Mouse (Mus musculus): ENCODE measurements around the gene Atr. TPM values are rescaled to one million over a fixed set of nuclear protein-coding genes. Genes with fewer than 3 reads are reported as not detected.

Gene Atr
- polyA plus RNA-seq (2017; shearing (Covaris generic)): 38.8 TPM

GRCm38 (mm10) chr9:95857414-95858026 is at the start of gene Atr:
Atr (plus strand) TSS chr9:95857597.

DNA sequence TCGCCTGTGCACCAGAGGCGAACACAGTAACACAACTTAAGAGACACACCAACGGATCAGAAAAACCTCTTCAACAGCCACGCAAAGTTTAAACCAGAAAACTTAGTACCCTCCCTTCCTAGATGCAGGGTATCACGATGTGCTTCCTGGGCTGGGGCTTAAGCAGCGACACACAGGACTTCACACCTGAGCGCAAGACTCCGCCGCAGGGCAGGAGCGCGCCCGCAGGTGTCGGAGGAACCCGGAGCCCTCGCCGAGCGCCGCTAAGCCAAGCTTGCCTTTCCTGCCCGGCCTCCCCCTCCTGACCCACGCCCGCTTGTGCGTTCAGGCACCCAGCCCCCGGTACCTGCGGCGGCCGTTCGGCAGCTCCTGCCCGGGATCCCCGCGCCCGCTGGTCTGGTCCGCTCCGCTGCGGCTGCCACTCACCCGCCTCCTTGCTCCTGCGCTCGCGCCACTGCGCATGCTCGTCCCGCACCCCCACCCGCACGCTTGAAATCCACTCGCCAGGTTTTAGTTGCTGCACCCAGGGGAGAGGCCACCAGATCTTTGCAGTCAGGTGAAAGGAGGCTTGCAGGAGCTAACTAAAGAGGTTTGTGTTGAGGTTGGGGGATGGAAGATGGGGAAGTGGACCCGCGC is 12.5 kb upstream of the Atr start, which contains the start of gene Pls1:
Gene Pls1 (minus strand): TSS at position 487 of the 636 bp plus-strand sequence.

GRCm38 (mm10) chr9:95954585-95955461 is 97.4 kb downstream of the Atr start, which contains the start of gene Xrn1:
Xrn1 (plus strand) TSS chr9:95954760.

Other genes starting within 250 kb of the Atr start
- 0.06 TPM for gene Pcolce2, start 220.0 kb upstream of the Atr start, polyA plus RNA-seq (2017; shearing (Covaris generic))
- not detected for gene Trpc1, start 107.2 kb upstream of the Atr start, polyA plus RNA-seq (2017; shearing (Covaris generic))
- 0.63 TPM for gene Pls1, start 12.3 kb upstream of the Atr start, polyA plus RNA-seq (2017; shearing (Covaris generic))
- gene Xrn1, start 97.2 kb downstream of the Atr start, polyA plus RNA-seq (2017; shearing (Covaris generic)): 72.6 TPM

Measured in CD4-positive, CD25-positive, alpha-beta regulatory T cell, adult 9 weeks (primary cell).